13 mouse cellular contexts compared by ENCODE assay signal in genomic region chr8:45021911-45022665, GRCm38 (mm10). TPM values are rescaled to one million over a fixed set of nuclear protein-coding genes. Genes with fewer than 3 reads are reported as not detected.
DNase-seq lines count a peak whose midpoint lies in the region; ATAC-seq and TF ChIP-seq lines count a peak whose summit lies in the region.
"Had no signal": no experiment of that assay in that cellular context is flagged by ENCODE, and none has a peak within 500 bp of the region (broad histone marks: within the 10 kb centered on the region; RNA-seq: fewer than 3 reads in every experiment).

No protein-coding gene starts in this region.

- no peak for ATAC-seq in intestine, embryonic 14.5 days (replicated peaks; ENCODE audit: low FRiP score, low TSS enrichment, low read depth)
- ATAC-seq in intestine, embryonic 15.5 days: no peak
- peak; percentile 70 for ATAC-seq in forebrain, embryonic 16.5 days
- ATAC-seq in stomach, postnatal 0 days (ENCODE audit: low FRiP score, low TSS enrichment): no peak
- ATAC-seq: lung, postnatal 0 days had no signal

- no peak overlapping the region for H3K27ac ChIP-seq in intestine, embryonic 14.5 days (ENCODE audit: low read depth)
- no peak overlapping the region for H3K27ac ChIP-seq in intestine, embryonic 15.5 days
- H3K27ac ChIP-seq in forebrain, embryonic 16.5 days (ENCODE audit: low read length): peak overlapping the region; percentile 16; the same call in 1 of the 2 replicates
- H3K27ac ChIP-seq in stomach, postnatal 0 days (replicated peaks): 0 out of 2 replicates have a peak overlapping the region, but pooled peaks have one; percentile 13
- H3K27ac ChIP-seq in midbrain, embryonic 10.5 days (replicated peaks): no peak overlapping the region
- H3K27ac ChIP-seq: neural tube, embryonic 12.5 days had no signal

- H3K4me1 ChIP-seq in intestine, embryonic 14.5 days (replicated peaks; ENCODE audit: control insufficient read depth, insufficient read depth, low read length): no peaks in the 10 kb centered on the region
- H3K4me1 ChIP-seq in intestine, embryonic 15.5 days (replicated peaks): no peaks in the 10 kb centered on the region
- no peaks in the 10 kb centered on the region for H3K4me1 ChIP-seq in forebrain, embryonic 16.5 days (replicated peaks; ENCODE audit: control insufficient read depth, insufficient read depth, low read length)
- no peaks in the 10 kb centered on the region for H3K4me1 ChIP-seq in stomach, postnatal 0 days (replicated peaks; ENCODE audit: control insufficient read depth, insufficient read depth)
- no peaks in the 10 kb centered on the region for H3K4me1 ChIP-seq in midbrain, embryonic 10.5 days
- H3K4me1 ChIP-seq: neural tube, embryonic 12.5 days had no signal

- no peak overlapping the region for H3K4me3 ChIP-seq in intestine, embryonic 14.5 days (ENCODE audit: low read depth, low read length)
- H3K4me3 ChIP-seq in intestine, embryonic 15.5 days (replicated peaks): no peak overlapping the region
- no peak overlapping the region for H3K4me3 ChIP-seq in forebrain, embryonic 16.5 days (replicated peaks; ENCODE audit: low read length)
- H3K4me3 ChIP-seq in stomach, postnatal 0 days (ENCODE audit: low read depth, low read length): no peak overlapping the region
- H3K4me3 ChIP-seq in midbrain, embryonic 10.5 days: no peak overlapping the region
- H3K4me3 ChIP-seq: embryonic facial prominence, embryonic 13.5 days; neural tube, embryonic 12.5 days had no signal

- 0 out of 2 replicates have a peak, but pooled peaks cover 4% of the 10 kb centered on the region for H3K9me3 ChIP-seq in intestine, embryonic 14.5 days (ENCODE audit: control insufficient read depth, low read length)
- H3K9me3 ChIP-seq in intestine, embryonic 15.5 days: no peaks in the 10 kb centered on the region
- H3K9me3 ChIP-seq in forebrain, embryonic 16.5 days (ENCODE audit: control insufficient read depth, low read length): 0 out of 2 replicates have a peak, but pooled peaks cover 4% of the 10 kb centered on the region
- peaks cover 5% of the 10 kb centered on the region; the same call in 1 of the 2 replicates for H3K9me3 ChIP-seq in stomach, postnatal 0 days (ENCODE audit: control insufficient read depth, low read length)
- peaks cover 25% of the 10 kb centered on the region; the same call in 1 of the 2 replicates for H3K9me3 ChIP-seq in midbrain, embryonic 10.5 days (replicated peaks)

- 89% methylated on average over 21 of the region's 21 CpGs for WGBS in intestine, embryonic 14.5 days
- WGBS in intestine, embryonic 15.5 days: 85% methylated on average over 21 of the region's 21 CpGs
- 81% methylated on average over 21 of the region's 21 CpGs for WGBS in forebrain, embryonic 16.5 days
- WGBS in stomach, postnatal 0 days: 79% methylated on average over 21 of the region's 21 CpGs
- 95% methylated on average over 21 of the region's 21 CpGs for WGBS in midbrain, embryonic 10.5 days

- no peaks in the 10 kb centered on the region for H3K27me3 ChIP-seq in intestine, embryonic 14.5 days (replicated peaks; ENCODE audit: control insufficient read depth, insufficient read depth, low read length)
- H3K27me3 ChIP-seq in intestine, embryonic 15.5 days (replicated peaks): no peaks in the 10 kb centered on the region
- no peaks in the 10 kb centered on the region for H3K27me3 ChIP-seq in forebrain, embryonic 16.5 days (replicated peaks; ENCODE audit: control insufficient read depth, insufficient read depth, low read length)
- H3K27me3 ChIP-seq in stomach, postnatal 0 days (ENCODE audit: control insufficient read depth, insufficient read depth, low read length): no peaks in the 10 kb centered on the region
- H3K27me3 ChIP-seq in midbrain, embryonic 10.5 days (ENCODE audit: low read depth, poor library complexity, severe bottlenecking): no peaks in the 10 kb centered on the region
- H3K27me3 ChIP-seq: embryonic facial prominence, embryonic 13.5 days; neural tube, embryonic 12.5 days had no signal

- H3K4me2 ChIP-seq in intestine, embryonic 14.5 days (ENCODE audit: low read length): no peak overlapping the region
- no peak overlapping the region for H3K4me2 ChIP-seq in intestine, embryonic 15.5 days (replicated peaks)
- H3K4me2 ChIP-seq in forebrain, embryonic 16.5 days (ENCODE audit: low read length): peak overlapping the region; percentile 3; the same call in 1 of the 2 replicates
- no peak overlapping the region for H3K4me2 ChIP-seq in stomach, postnatal 0 days (replicated peaks; ENCODE audit: low read depth)
- H3K4me2 ChIP-seq: embryonic facial prominence, embryonic 13.5 days; neural tube, embryonic 12.5 days had no signal

- DNase-seq in intestine, embryonic 14.5 days (ENCODE audit: low spot score): peak; percentile 39
- DNase-seq in layer of hippocampus, postnatal 36 days: peak; percentile 57 to 67
- no peak for DNase-seq in stomach, postnatal 0 days (ENCODE audit: low spot score)
- DNase-seq in midbrain, embryonic 10.5 days (ENCODE audit: low spot score): no peak
- DNase-seq in urinary bladder, postnatal 25 days (ENCODE audit: low spot score): no peak
- no peak for DNase-seq in spleen, postnatal 36 days (ENCODE audit: low spot score in 2 of 2)
- DNase-seq: kidney, postnatal 25 days had no signal

- peaks cover 79% of the 10 kb centered on the region for H3K36me3 ChIP-seq in intestine, embryonic 14.5 days (ENCODE audit: control insufficient read depth, insufficient read depth, low read length)
- H3K36me3 ChIP-seq in intestine, embryonic 15.5 days: peaks cover 45% of the 10 kb centered on the region
- peaks cover 32% of the 10 kb centered on the region for H3K36me3 ChIP-seq in forebrain, embryonic 16.5 days (ENCODE audit: control insufficient read depth, insufficient read depth)
- H3K36me3 ChIP-seq in stomach, postnatal 0 days (ENCODE audit: control insufficient read depth, insufficient read depth, low read length): peaks cover 52% of the 10 kb centered on the region
- H3K36me3 ChIP-seq in midbrain, embryonic 10.5 days: peaks cover 99% of the 10 kb centered on the region

- no peak overlapping the region for H3K9ac ChIP-seq in intestine, embryonic 14.5 days (ENCODE audit: low read length)
- H3K9ac ChIP-seq in intestine, embryonic 15.5 days: no peak overlapping the region
- H3K9ac ChIP-seq in forebrain, embryonic 16.5 days (replicated peaks; ENCODE audit: low read depth, low read length): no peak overlapping the region
- H3K9ac ChIP-seq in stomach, postnatal 0 days (ENCODE audit: low read length): no peak overlapping the region
- H3K9ac ChIP-seq: embryonic facial prominence, embryonic 13.5 days; neural tube, embryonic 12.5 days had no signal

- no peak for TF ChIP-seq EP300 in stomach, postnatal 0 days (optimal IDR thresholded peaks at IDR 0.05)

- no peak for TF ChIP-seq CTCF in stomach, postnatal 0 days (IDR thresholded peaks at IDR 0.05; ENCODE audit: low read depth)

RNA-seq across cellular contexts. Expression of gene Mtnr1a, which starts 46.8 kb away (rescaled TPM):
- 0.11 and 0.15 TPM in 2 replicates for polyA plus RNA-seq in intestine, embryonic 14.5 days (2014; fragmentation: Nextera tagmentation; extraction: Ambion mirVana)
- polyA plus RNA-seq in intestine, embryonic 15.5 days (2015; fragmentation: Nextera tagmentation; extraction: Ambion mirVana): 0.26 and 0.28 TPM in 2 replicates
- polyA plus RNA-seq in forebrain, embryonic 16.5 days (2015; fragmentation: Nextera tagmentation; extraction: Ambion mirVana): 0.35 TPM in 1 of 2 replicates, not detected in the other
- total RNA-seq in layer of hippocampus, postnatal 36 days (2021): not detected
- polyA plus RNA-seq in stomach, postnatal 0 days (2015; fragmentation: Nextera tagmentation; extraction: Ambion mirVana): 0.06 and 0.29 TPM in 2 replicates
- polyA plus RNA-seq in midbrain, embryonic 10.5 days (2016; fragmentation: Nextera tagmentation; extraction: Ambion mirVana): 0.36 and 0.43 TPM in 2 replicates
- total RNA-seq: heart, postnatal 14 days had no signal
- polyA plus RNA-seq: embryonic facial prominence, embryonic 13.5 days; lung, postnatal 0 days had no signal

Comparison
In these comparisons a context has a peak if more than half of its experiments do, and no peak if none do; other contexts are left out.
1. DNase-seq: peak in intestine, embryonic 14.5 days (single experiment) and layer of hippocampus, postnatal 36 days (2 of 2); none in stomach, postnatal 0 days (single experiment), midbrain, embryonic 10.5 days (single experiment), urinary bladder, postnatal 25 days (single experiment) and spleen, postnatal 36 days (0 of 2).
2. H3K27ac ChIP-seq: peak in forebrain, embryonic 16.5 days (single experiment) and stomach, postnatal 0 days (single experiment); none in intestine, embryonic 14.5 days (single experiment), intestine, embryonic 15.5 days (single experiment) and midbrain, embryonic 10.5 days (single experiment).